Comparison of ENCODE assay signal across 10 mouse cellular contexts in the genomic region with DNA sequence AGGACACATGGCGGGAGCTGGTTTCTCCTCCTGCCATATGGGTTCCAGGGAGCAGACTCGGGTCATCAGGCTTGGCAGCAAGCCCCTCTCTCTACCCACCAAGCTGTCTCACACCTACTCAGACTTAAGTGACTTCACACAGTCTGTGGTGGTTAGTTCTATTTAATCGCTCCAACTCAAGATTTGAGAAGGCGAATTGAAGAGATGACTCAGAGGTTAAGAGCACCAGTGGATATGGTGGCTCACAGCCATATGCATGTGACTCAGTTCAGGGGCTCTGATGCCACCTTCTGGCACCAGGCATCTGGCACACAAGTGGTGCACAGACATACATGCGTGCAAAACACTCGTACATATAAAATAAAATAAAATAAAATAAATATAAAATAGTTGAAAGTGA. TPM values are rescaled to one million over a fixed set of nuclear protein-coding genes. Genes with fewer than 3 reads are reported as not detected.
A peak's percentile ranks its signal among the peaks of the same experiment; 100 is the strongest.
DNase-seq lines count a peak whose midpoint lies in the region; ATAC-seq and TF ChIP-seq lines count a peak whose summit lies in the region.
"Had no signal": no experiment of that assay in that cellular context is flagged by ENCODE, and none has a peak within 500 bp of the region (broad histone marks: within the 10 kb centered on the region; RNA-seq: fewer than 3 reads in every experiment).

No protein-coding gene starts in this region.

- no peak overlapping the region for H3K4me3 ChIP-seq in liver, adult 2 months (ENCODE audit: insufficient read depth, low read depth, low read length)
- H3K4me3 ChIP-seq: erythroblast, embryonic 14.5 days; liver, embryonic 12.5 days; neural tube, embryonic 12.5 days had no signal

- no peak for TF ChIP-seq POLR2A in liver, adult 2 months (IDR thresholded peaks at IDR 0.05; ENCODE audit: extremely low read depth, insufficient read depth, low read length)

- peak; percentile 17; the same call in 1 of the 2 replicates for TF ChIP-seq CTCF in liver, adult 2 months (IDR thresholded peaks at IDR 0.05; ENCODE audit: low read depth, low read length)

- ATAC-seq in megakaryocyte-erythroid progenitor cell, adult 5-6 weeks (replicated peaks; ENCODE audit: low FRiP score, low TSS enrichment, poor library complexity, severe bottlenecking): 0 out of 2 replicates have a peak, but pooled peaks have one; percentile 46
- ATAC-seq in CD4-positive, CD25-positive, alpha-beta regulatory T cell, adult 4 months: no peak
- ATAC-seq: liver, embryonic 12.5 days had no signal

- H3K79me2 ChIP-seq in liver, adult 2 months (ENCODE audit: control insufficient read depth, insufficient read depth, low read length): no peaks in the 10 kb centered on the region; the same call in 1 of the 2 replicates

- H3K27me3 ChIP-seq in liver, adult 2 months (ENCODE audit: control insufficient read depth, insufficient read depth, low read length): no peaks in the 10 kb centered on the region
- H3K27me3 ChIP-seq: neural tube, embryonic 12.5 days had no signal

- no peaks in the 10 kb centered on the region for H3K36me3 ChIP-seq in liver, adult 2 months (ENCODE audit: control insufficient read depth, insufficient read depth, low read length)
- H3K36me3 ChIP-seq: liver, embryonic 12.5 days; neural tube, embryonic 12.5 days had no signal

- H3K27ac ChIP-seq in liver, adult 2 months (replicated peaks; ENCODE audit: insufficient read depth, low read depth, low read length): no peak overlapping the region
- H3K27ac ChIP-seq: liver, embryonic 12.5 days; neural tube, embryonic 12.5 days had no signal

- 89% methylated on average over 6 of the region's 6 CpGs for WGBS in liver, adult 2 months

- H3K9ac ChIP-seq in liver, adult 2 months (ENCODE audit: low read depth, low read length): no peak overlapping the region
- H3K9ac ChIP-seq: liver, embryonic 12.5 days; neural tube, embryonic 12.5 days had no signal

- H3K4me1 ChIP-seq in liver, adult 2 months (ENCODE audit: control insufficient read depth, insufficient read depth, low read length): no peaks in the 10 kb centered on the region
- H3K4me1 ChIP-seq: neural tube, embryonic 12.5 days had no signal

- no peak for DNase-seq in liver, adult 2 months (ENCODE audit: extremely low read depth, low read depth, low spot score)
- no peak for DNase-seq in liver
- peak; percentile 53 for DNase-seq in adrenal gland, adult 8-10 months
- peak; percentile 73 to 78 for DNase-seq in cerebellum, postnatal 10 days
- no peak for DNase-seq in urinary bladder, postnatal 4 days (ENCODE audit: low spot score in 2 of 2)

RNA-seq across cellular contexts. Expression of a gene that starts 43.4 kb away (rescaled TPM):
- 4.4 and 5.3 TPM in 2 replicates for total RNA-seq in liver, adult 2 months (2014; rRNA removed)
- polyA plus RNA-seq in liver, adult 2 months (2012; rRNA removed): 6.3 and 7.1 TPM in 2 replicates
- total RNA-seq in adrenal gland, adult 8-10 months (2022): 10 to 100 TPM; 27.6 to 45.6 (median 37.6) TPM
- 20.3 and 22.0 TPM in 2 replicates for total RNA-seq in megakaryocyte-erythroid progenitor cell, adult 5-6 weeks (2014; fragmentation: Nextera tagmentation)
- total RNA-seq in megakaryocyte-erythroid progenitor cell, adult 5-6 weeks (2017): 7.0 and 13.6 TPM in 2 replicates
- polyA plus RNA-seq in CD4-positive, CD25-positive, alpha-beta regulatory T cell, adult 4 months (2017; shearing (Covaris generic)): under 1 TPM; 0.42 to 0.61 TPM

Comparison
In these comparisons a context has a peak if more than half of its experiments do, and no peak if none do; other contexts are left out.
1. DNase-seq: peak in adrenal gland, adult 8-10 months (single experiment) and cerebellum, postnatal 10 days (2 of 2); none in liver, adult 2 months (single experiment), liver (single experiment) and urinary bladder, postnatal 4 days (0 of 2).